Mouse (Mus musculus) bone marrow macrophage, adult 2 months (primary cell): Measurements from ENCODE around the gene Col24a1. TPM values are rescaled to one million over a fixed set of nuclear protein-coding genes. Genes with fewer than 3 reads are reported as not detected.
"Not testable (repeated sequence)": the region's sequence is repeated elsewhere in the genome, so short reads cannot be mapped to it uniquely, and the experiment has no call there.

Experiments
- H3K27ac ChIP-seq: 2 replicates; pipeline ENCODE4 v1.5.1; 2012; ENCODE audit warnings: low read depth, low read length; ENCODE audit not compliant: insufficient read depth
- H3K4me1 ChIP-seq: 2 replicates; pipeline ENCODE4 v1.6.1; 2012; ENCODE audit warnings: low read length; ENCODE audit not compliant: control insufficient read depth, insufficient read depth
- H3K4me3 ChIP-seq: 2 replicates; pipeline ENCODE4 v1.5.1; 2012; ENCODE audit warnings: mild to moderate bottlenecking, low read length, moderate library complexity; ENCODE audit not compliant: insufficient read depth
- CTCF ChIP-seq: IDR thresholded peaks from 2 replicates; pipeline ENCODE4 v1.5.1; 2012; ENCODE audit warnings: low read depth, mild to moderate bottlenecking, low read length, moderate library complexity
- POLR2A ChIP-seq: IDR thresholded peaks from 2 replicates; pipeline ENCODE4 v1.6.1; 2012; ENCODE audit warnings: mild to moderate bottlenecking, low read depth, low read length, borderline replicate concordance
- polyA plus RNA-seq: library from polyadenylated mRNA; stranded (reverse); fragments of >200 nt; gene quantifications from 2 replicates; pipeline ENCODE4 v1.2.4, GENCODE M21; 2012; ENCODE audit not compliant: missing spikeins, insufficient read depth, insufficient read length

Col24a1 gene
- polyA plus RNA-seq, 1 experiment = not detected

DNA sequence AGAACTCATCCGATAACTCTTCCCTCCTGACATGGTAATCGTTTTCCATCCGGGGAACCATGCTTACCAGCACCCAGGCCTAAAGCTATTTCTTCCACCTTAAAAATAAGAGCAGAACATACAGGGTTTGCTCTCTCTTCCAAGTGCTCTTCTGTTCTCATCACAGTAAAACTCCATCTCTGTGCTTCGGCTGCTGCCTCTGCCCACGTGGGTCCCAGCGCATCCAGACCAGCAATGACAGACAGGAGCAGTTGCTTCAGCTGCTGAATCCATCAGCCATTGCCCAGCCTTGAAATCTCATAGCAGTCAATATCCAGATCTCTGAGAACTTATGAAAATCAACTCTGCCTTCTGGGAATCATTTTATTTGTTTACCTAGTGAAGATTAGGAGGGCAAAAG is 110.7 kb downstream of the Col24a1 start:
- Histone ChIP-seq H3K27ac (no peak overlapping the region), H3K4me1 (no peaks in the 10 kb centered on the region), H3K4me3 (no peak overlapping the region)
- TF ChIP-seq CTCF (no peak), POLR2A (no peak)

DNA sequence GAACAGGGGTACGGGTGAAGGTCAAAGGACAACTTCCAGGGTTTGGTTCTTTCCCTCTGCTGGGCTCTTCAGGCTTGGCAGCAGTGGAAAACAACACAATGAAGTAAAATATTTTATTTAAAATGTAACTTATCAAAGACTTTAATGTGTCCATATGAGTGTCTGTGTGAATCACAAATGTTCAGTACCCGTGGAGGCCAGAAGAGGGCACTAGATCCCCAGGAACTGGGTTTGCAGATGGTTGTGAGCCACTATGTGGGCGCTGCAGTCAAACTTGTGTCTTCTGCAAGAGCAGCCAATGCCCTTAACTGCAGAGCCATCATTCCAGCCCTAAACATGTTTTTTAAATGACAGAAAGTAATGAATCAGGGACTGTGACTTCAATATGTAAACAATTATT is 115.8 kb downstream of the Col24a1 start:
- Histone ChIP-seq H3K4me3 (no peak overlapping the region), H3K4me1 (no peaks in the 10 kb centered on the region), H3K27ac (no peak overlapping the region)
- TF ChIP-seq POLR2A (no peak), CTCF (no peak)

DNA sequence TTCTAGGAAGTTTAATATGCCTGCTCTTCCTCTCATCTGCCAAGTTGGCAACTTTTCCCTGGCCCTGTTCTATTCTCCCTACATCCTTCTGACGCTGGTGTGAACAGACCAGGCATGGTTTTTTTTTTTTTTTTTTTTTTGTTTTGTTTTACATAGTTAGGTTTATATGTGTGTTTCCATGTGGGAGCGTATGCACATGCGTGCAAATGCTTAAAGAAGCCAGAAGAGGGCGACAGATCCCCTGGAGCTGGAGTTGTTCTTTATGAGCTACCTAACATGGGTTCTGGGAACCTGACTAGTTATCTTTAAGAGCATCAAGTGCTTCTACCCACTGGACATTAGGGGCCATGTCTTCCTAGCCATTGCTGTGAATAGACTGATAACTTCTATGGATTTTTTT is 119.9 kb downstream of the Col24a1 start:
- TF ChIP-seq CTCF (no peak), POLR2A (no peak)
- no peak overlapping the region for H3K27ac ChIP-seq

DNA sequence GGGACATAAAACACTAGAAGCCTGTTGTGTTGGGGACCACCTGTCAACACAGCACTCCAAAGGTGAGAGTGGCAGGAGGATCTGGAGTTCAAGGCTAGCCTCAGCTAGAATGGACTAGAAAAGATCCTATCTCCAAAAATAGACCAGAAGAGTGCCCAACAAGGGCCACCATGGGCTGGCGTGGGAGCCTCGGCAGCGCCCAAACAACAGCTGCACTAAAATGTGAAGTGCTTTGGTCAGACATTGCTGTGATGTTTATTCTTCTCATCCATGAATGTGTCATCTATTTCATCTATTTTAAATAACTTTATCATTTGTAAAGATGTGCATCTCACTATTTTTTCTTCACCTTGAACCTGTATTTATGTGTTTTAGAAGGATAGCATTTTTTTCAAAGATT is 122.1 kb downstream of the Col24a1 start:
- Histone ChIP-seq H3K4me1 (no peaks in the 10 kb centered on the region), H3K4me3 (no peak overlapping the region), H3K27ac (no peak overlapping the region)
- no peak for TF ChIP-seq POLR2A
- TF ChIP-seq CTCF = no peak

More for the DNA sequence above, 119.9 kb downstream of the Col24a1 start:
- Histone ChIP-seq H3K4me3 (no peak overlapping the region), H3K4me1 (no peaks in the 10 kb centered on the region)

DNA sequence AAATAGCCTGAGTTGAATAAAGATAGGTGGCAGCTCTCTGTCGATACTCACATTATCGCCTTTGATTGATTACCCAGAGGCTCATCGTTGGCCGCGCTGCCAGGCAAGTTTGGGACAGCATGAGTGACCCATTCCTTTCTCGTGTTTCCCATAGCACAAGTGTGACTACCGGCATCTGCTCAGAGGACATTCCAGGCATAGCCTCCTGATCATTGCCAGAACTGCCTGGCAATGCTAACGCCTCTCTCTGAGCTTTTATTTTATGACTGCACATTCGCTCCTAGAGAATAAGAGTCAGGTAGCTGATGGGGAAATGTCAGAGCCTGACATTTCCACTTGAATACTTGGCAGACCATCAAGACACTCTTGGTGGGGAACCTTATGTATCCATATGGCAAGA is 125.5 kb downstream of the Col24a1 start:
- no peak for TF ChIP-seq CTCF
- no peak for TF ChIP-seq POLR2A
- Histone ChIP-seq H3K27ac (no peak overlapping the region), H3K4me3 (no peak overlapping the region), H3K4me1 (no peaks in the 10 kb centered on the region)

DNA sequence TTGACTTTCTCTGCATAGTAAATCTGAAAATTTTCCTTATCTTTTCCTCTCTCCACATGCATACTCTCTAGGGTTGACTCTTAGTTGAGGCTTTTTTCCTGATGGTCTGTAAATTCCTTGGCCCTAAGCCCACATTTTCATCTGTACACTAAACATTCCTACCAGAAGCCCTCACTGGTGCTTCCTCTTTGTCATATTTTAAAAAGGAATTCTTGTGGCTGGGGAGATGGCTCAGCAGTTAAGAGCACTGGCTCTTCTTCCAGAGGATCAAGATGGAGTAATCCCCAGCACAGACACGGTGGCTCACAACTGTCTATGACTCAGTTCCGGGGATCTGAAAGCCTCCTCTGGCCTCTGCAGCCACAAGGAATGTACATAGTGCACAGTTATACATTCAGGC is 128.1 kb downstream of the Col24a1 start:
- TF ChIP-seq POLR2A (no peak), CTCF (no peak)
- Histone ChIP-seq H3K4me3 (no peak overlapping the region), H3K27ac (no peak overlapping the region), H3K4me1 (no peaks in the 10 kb centered on the region)

DNA sequence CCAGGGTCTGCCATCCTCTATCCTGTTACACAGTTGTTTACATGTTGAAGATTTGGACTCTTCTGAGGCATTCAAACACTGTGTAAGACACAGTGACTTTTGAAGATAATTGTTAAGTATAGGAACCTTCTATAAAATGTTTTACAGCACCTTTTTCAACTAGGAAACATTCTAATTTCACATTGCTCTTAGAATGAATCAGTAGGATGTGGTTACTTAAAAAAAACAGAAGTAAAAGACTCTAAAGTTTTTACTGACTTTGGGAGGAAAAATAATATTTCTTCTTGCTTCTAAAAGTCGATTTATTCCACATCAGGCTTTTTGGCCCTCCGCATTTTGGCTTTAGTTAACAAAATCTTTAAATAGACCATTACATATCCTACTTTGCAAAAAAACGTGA is 129.8 kb downstream of the Col24a1 start:
- no peak overlapping the region for H3K4me3 ChIP-seq
- no peak overlapping the region for H3K27ac ChIP-seq
- TF ChIP-seq POLR2A (no peak), CTCF (no peak)
- no peaks in the 10 kb centered on the region for H3K4me1 ChIP-seq

DNA sequence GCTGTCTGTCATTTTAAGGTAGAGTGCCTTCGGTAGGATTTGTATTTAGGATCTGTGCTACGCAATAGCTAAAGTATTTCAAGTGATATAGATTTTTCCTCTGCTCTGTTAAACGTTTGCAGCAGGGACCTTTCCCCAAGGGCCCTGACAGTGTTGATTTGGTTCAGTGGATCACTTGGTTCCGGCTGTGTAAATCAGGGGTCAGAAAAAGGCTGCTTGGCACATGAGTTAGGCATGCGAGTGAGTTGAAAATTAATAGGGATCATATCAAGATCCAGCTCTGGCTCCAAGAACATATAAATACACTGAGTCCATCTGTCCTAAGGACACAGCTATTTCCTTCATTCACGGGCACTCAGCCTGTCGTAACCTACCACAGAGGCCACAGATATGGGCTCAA is 146.1 kb downstream of the Col24a1 start:
- H3K27ac ChIP-seq = no peak overlapping the region
- TF ChIP-seq CTCF = no peak
- TF ChIP-seq POLR2A = no peak
- no peak overlapping the region for H3K4me3 ChIP-seq
- no peaks in the 10 kb centered on the region for H3K4me1 ChIP-seq

DNA sequence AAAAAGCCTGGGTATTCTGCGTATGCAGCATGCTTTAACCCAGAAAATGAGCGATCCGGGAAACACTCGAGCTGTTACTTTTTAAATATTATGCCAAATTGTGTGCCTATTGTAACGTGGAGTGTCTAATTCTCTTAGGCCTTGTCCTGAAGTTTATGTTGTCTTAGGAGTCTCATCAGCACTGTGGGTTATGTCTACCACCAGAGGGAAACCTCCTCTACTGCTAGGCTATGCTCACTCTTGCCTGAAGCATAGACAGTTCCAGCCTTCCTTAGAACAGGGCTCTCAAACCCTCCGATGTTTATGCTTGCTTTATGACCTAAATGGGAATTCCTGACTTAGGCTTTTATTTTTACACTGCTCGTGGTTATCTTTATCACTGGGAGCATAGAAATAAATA is 146.8 kb downstream of the Col24a1 start:
- H3K27ac ChIP-seq = no peak overlapping the region
- H3K4me3 ChIP-seq = no peak overlapping the region
- no peaks in the 10 kb centered on the region for H3K4me1 ChIP-seq
- TF ChIP-seq POLR2A (no peak), CTCF (no peak)

DNA sequence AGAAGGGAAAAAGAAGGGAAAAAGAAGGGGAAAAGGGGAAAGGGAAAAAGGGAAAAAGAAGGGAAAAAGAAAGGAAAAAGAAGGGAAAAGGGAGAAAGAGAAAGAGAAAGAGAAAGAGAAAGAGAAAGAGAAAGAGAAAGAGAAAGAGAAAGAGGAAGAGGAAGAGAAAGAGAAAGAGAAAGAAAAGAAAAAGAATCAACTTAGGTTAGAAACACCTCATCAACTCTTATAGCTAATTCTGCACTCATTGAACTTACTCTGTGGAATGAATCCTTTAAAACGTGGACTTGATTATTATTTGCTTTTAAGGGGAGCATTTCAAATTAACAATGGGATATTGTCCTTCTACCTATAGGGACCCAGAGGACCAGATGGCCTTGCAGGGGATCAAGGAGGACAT is 148.7 kb downstream of the Col24a1 start:
- Histone ChIP-seq H3K27ac (no peak overlapping the region), H3K4me1 (no peaks in the 10 kb centered on the region), H3K4me3 (no peak overlapping the region)
- TF ChIP-seq CTCF = no peak
- no peak for TF ChIP-seq POLR2A

DNA sequence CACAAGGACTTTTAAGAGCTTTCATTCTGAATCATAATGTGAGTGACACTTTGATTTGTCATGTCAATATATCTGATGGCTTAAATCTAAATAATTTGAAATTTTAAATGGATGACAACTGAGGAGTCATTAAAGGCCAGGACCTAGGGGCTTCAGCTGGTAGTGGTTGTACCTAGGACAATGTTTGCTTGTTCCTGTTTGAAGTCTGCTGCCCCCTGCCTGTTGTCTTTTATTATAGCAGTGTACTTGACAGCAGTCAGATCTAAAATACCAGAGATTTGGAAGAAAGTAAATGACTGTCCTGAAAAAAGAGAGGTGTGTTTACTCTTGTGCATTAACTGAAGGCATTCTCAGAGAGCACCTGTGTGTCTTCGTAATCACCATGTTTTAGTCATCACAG is 150.0 kb downstream of the Col24a1 start:
- Histone ChIP-seq H3K4me1 (no peaks in the 10 kb centered on the region), H3K27ac (no peak overlapping the region), H3K4me3 (no peak overlapping the region)
- no peak for TF ChIP-seq CTCF
- TF ChIP-seq POLR2A = no peak

DNA sequence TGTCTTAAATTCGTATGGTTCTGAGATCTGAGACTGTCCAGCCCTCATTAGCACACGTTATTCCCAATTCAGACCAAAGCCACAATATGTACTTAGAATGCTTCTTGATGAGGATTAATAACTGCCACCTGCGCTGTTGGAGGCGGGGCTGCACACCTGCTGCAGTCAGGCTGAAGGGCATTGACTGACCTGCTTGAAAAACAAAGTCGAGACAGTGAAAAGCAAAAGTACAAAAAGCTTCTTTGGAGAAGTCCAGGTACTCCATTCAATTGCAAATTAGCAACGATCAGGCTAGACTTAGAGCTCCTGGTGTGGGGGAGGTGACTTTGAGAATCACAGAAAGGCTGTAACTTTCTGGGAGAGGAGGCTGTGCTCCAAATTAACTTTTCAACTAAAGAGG is 150.9 kb downstream of the Col24a1 start:
- not testable (repeated sequence) for H3K27ac ChIP-seq, H3K4me3 ChIP-seq, H3K4me1 ChIP-seq
